Mouse (Mus musculus): ENCODE results near the gene Immt. TPM values are rescaled to one million over a fixed set of nuclear protein-coding genes. Genes with fewer than 3 reads are reported as not detected.
"Not testable (repeated sequence)": the region's sequence is repeated elsewhere in the genome, so short reads cannot be mapped to it uniquely, and the experiment has no call there.

Immt gene
- total and polyA plus RNA-seq, 2 experiments from 2014 or later: 112 to 165 TPM

- ATAC-seq: no peak
- no peak overlapping the region for H3K9ac ChIP-seq (replicated peaks; ENCODE audit: low read length)
- H3K27ac ChIP-seq: no peak overlapping the region
- H3K9me3 ChIP-seq (ENCODE audit: low read length): no peaks in the 10 kb centered on the region
- no peak overlapping the region for H3K4me3 ChIP-seq (ENCODE audit: low read length)
- no peaks in the 10 kb centered on the region for H3K4me1 ChIP-seq (ENCODE audit: insufficient read depth, low read length)
- TF ChIP-seq CTCF (IDR thresholded peaks at IDR 0.05; ENCODE audit: low read depth): no peak
- H3K4me2 ChIP-seq (ENCODE audit: low read depth, low read length): no peak overlapping the region
- no peak for DNase-seq (ENCODE audit: low spot score)
- H3K36me3 ChIP-seq (ENCODE audit: insufficient read depth, low read length): no peaks in the 10 kb centered on the region
- H3K27me3 ChIP-seq (ENCODE audit: insufficient read depth, low read length): no peaks in the 10 kb centered on the region
Observed at GRCm38 (mm10) chr6:71839815-71840214, 8.7 kb downstream of the Immt start.

- no peaks in the 10 kb centered on the region for H3K4me1 ChIP-seq (ENCODE audit: insufficient read depth, low read length)
- H3K36me3 ChIP-seq (ENCODE audit: insufficient read depth, low read length): no peaks in the 10 kb centered on the region
- no peak overlapping the region for H3K4me2 ChIP-seq (ENCODE audit: low read depth, low read length)
- no peak for DNase-seq (ENCODE audit: low spot score)
- H3K27me3 ChIP-seq (ENCODE audit: insufficient read depth, low read length): no peaks in the 10 kb centered on the region
- no peak overlapping the region for H3K4me3 ChIP-seq (ENCODE audit: low read length)
- H3K9me3 ChIP-seq (ENCODE audit: low read length): no peaks in the 10 kb centered on the region
- ATAC-seq: no peak
- WGBS: 98% methylated on average over 1 of the region's 1 CpGs
- H3K9ac ChIP-seq (replicated peaks; ENCODE audit: low read length): no peak overlapping the region
- no peak for TF ChIP-seq CTCF (IDR thresholded peaks at IDR 0.05; ENCODE audit: low read depth)
- no peak overlapping the region for H3K27ac ChIP-seq
Observed at GRCm38 (mm10) chr6:71840597-71841290, 9.6 kb downstream of the Immt start.

- ATAC-seq: not testable (repeated sequence)
Observed at GRCm38 (mm10) chr6:71846906-71847305, 15.8 kb downstream of the Immt start.

GRCm38 (mm10) chr6:71867751-71868150 lies 36.6 kb downstream of the Immt start:
- Histone ChIP-seq H3K27ac (no peak overlapping the region), H3K36me3 (ENCODE audit: insufficient read depth, low read length) (peaks cover 46% of the 10 kb centered on the region), H3K9ac (replicated peaks; ENCODE audit: low read length) (no peak overlapping the region), H3K4me3 (ENCODE audit: low read length) (no peak overlapping the region), H3K9me3 (ENCODE audit: low read length) (no peaks in the 10 kb centered on the region), H3K27me3 (ENCODE audit: insufficient read depth, low read length) (no peaks in the 10 kb centered on the region), H3K4me2 (ENCODE audit: low read depth, low read length) (no peak overlapping the region), H3K4me1 (ENCODE audit: insufficient read depth, low read length) (no peaks in the 10 kb centered on the region)
- whole genome bisulfite sequencing: 89% methylated on average over 2 of the region's 2 CpGs
- TF ChIP-seq CTCF (IDR thresholded peaks at IDR 0.05; ENCODE audit: low read depth): no peak
- DNase-seq (ENCODE audit: low spot score): no peak
- no peak for ATAC-seq

More at GRCm38 (mm10) chr6:71846906-71847305, 15.8 kb downstream of the Immt start:
- H3K36me3 ChIP-seq (ENCODE audit: insufficient read depth, low read length): peaks cover 18% of the 10 kb centered on the region; the same call in 1 of the 2 replicates
- H3K9me3 ChIP-seq (ENCODE audit: low read length); H3K27me3 ChIP-seq (ENCODE audit: insufficient read depth, low read length); H3K4me2 ChIP-seq (ENCODE audit: low read depth, low read length); H3K9ac ChIP-seq (replicated peaks; ENCODE audit: low read length); H3K27ac ChIP-seq; DNase-seq (ENCODE audit: low spot score); H3K4me3 ChIP-seq (ENCODE audit: low read length); H3K4me1 ChIP-seq (ENCODE audit: insufficient read depth, low read length): not testable (repeated sequence)
- WGBS: 91% methylated on average over 6 of the region's 6 CpGs

GRCm38 (mm10) chr6:71868809-71869208 lies 37.7 kb downstream of the Immt start:
- Histone ChIP-seq H3K4me3 (ENCODE audit: low read length) (no peak overlapping the region), H3K9me3 (ENCODE audit: low read length) (no peaks in the 10 kb centered on the region), H3K36me3 (ENCODE audit: insufficient read depth, low read length) (peaks cover 49% of the 10 kb centered on the region), H3K27me3 (ENCODE audit: insufficient read depth, low read length) (no peaks in the 10 kb centered on the region), H3K4me2 (ENCODE audit: low read depth, low read length) (no peak overlapping the region), H3K27ac (no peak overlapping the region), H3K4me1 (ENCODE audit: insufficient read depth, low read length) (no peaks in the 10 kb centered on the region), H3K9ac (replicated peaks; ENCODE audit: low read length) (no peak overlapping the region)
- ATAC-seq (no peak), DNase-seq (ENCODE audit: low spot score) (peak; percentile 32)
- 100% methylated on average over 1 of the region's 1 CpGs for WGBS
- peak; percentile 30 for TF ChIP-seq CTCF (IDR thresholded peaks at IDR 0.05; ENCODE audit: low read depth)

- H3K4me2 ChIP-seq (ENCODE audit: low read depth, low read length): no peak overlapping the region
- DNase-seq (ENCODE audit: low spot score) (no peak), ATAC-seq (no peak)
- peaks cover 54% of the 10 kb centered on the region for H3K36me3 ChIP-seq (ENCODE audit: insufficient read depth, low read length)
- no peaks in the 10 kb centered on the region for H3K9me3 ChIP-seq (ENCODE audit: low read length)
- no peaks in the 10 kb centered on the region for H3K4me1 ChIP-seq (ENCODE audit: insufficient read depth, low read length)
- H3K27ac ChIP-seq: no peak overlapping the region
- no peak overlapping the region for H3K9ac ChIP-seq (replicated peaks; ENCODE audit: low read length)
- no peak for TF ChIP-seq CTCF (IDR thresholded peaks at IDR 0.05; ENCODE audit: low read depth)
- 96% methylated on average over 9 of the region's 9 CpGs for WGBS
- H3K27me3 ChIP-seq (ENCODE audit: insufficient read depth, low read length): no peaks in the 10 kb centered on the region
- no peak overlapping the region for H3K4me3 ChIP-seq (ENCODE audit: low read length)
Observed at GRCm38 (mm10) chr6:71871396-71871795, 40.3 kb downstream of the Immt start.

GRCm38 (mm10) chr6:71877965-71878760 lies 47.0 kb downstream of the Immt start:
- Histone ChIP-seq H3K4me1 (ENCODE audit: insufficient read depth, low read length) (no peaks in the 10 kb centered on the region), H3K4me2 (ENCODE audit: low read depth, low read length) (no peak overlapping the region), H3K27me3 (ENCODE audit: insufficient read depth, low read length) (no peaks in the 10 kb centered on the region), H3K36me3 (ENCODE audit: insufficient read depth, low read length) (peaks cover 66% of the 10 kb centered on the region), H3K27ac (no peak overlapping the region), H3K9ac (replicated peaks; ENCODE audit: low read length) (no peak overlapping the region), H3K9me3 (ENCODE audit: low read length) (no peaks in the 10 kb centered on the region), H3K4me3 (ENCODE audit: low read length) (no peak overlapping the region)
- ATAC-seq (0 out of 2 replicates have a peak, but pooled peaks have one; percentile 10), DNase-seq (ENCODE audit: low spot score) (no peak)
- TF ChIP-seq CTCF (IDR thresholded peaks at IDR 0.05; ENCODE audit: low read depth): no peak
- 92% methylated on average over 3 of the region's 3 CpGs for WGBS

Measured in hindbrain, postnatal 0 days (tissue).